In genomic region chr17:43581012-43581467, GRCm38 (mm10) we compare ENCODE assay signal across 8 mouse cellular contexts. TPM values are rescaled to one million over a fixed set of nuclear protein-coding genes. Genes with fewer than 3 reads are reported as not detected.
DNase-seq lines count a peak whose midpoint lies in the region; ATAC-seq and TF ChIP-seq lines count a peak whose summit lies in the region.

No protein-coding gene starts in this region.

- WGBS in hindbrain, postnatal 0 days, result 15% methylated on average over 8 of the region's 8 CpGs
- 33% methylated on average over 8 of the region's 8 CpGs for whole genome bisulfite sequencing in liver, embryonic 12.5 days (ENCODE audit: insufficient replicate concordance)

- TF ChIP-seq CTCF in left cerebral cortex, adult 2 months (IDR thresholded peaks at IDR 0.05), result no peak
- TF ChIP-seq CTCF in hindbrain, postnatal 0 days (IDR thresholded peaks at IDR 0.05; ENCODE audit: low read depth), result no peak

- H3K4me3 ChIP-seq in left cerebral cortex, adult 2 months, result no peak overlapping the region
- no peak overlapping the region for H3K4me3 ChIP-seq in hindbrain, postnatal 0 days (ENCODE audit: low read length)
- H3K4me3 ChIP-seq in liver, embryonic 12.5 days, result no peak overlapping the region

- ATAC-seq in hindbrain, postnatal 0 days, result peak; percentile 82
- ATAC-seq in liver, embryonic 12.5 days, result peak; percentile 44; the same call in 1 of the 2 replicates

- intact Hi-C loops in left cerebral cortex, postnatal 36 days (cut with DNase I), result no loop called here
- intact Hi-C loops in left cerebral cortex, adult 2 months (cut with DNase I), result no loop called here
- intact Hi-C loops in gastrocnemius, postnatal 14 days (cut with DNase I; ENCODE audit: low total_unique reads), result no loop called here

- DNase-seq in left cerebral cortex, postnatal 36 days (ENCODE audit: low spot score in 2 of 2), result peak; percentile 5 to 14
- no peak for DNase-seq in left cerebral cortex, adult 2 months (ENCODE audit: extremely low spot score in 1 of 2, low spot score in 2 of 2)
- DNase-seq in gastrocnemius, postnatal 14 days, result peak; percentile 39
- peak; percentile 57 for DNase-seq in hindbrain, postnatal 0 days (ENCODE audit: low spot score)
- DNase-seq in retina, postnatal 1 day, result peak; percentile 57
- DNase-seq in layer of hippocampus, adult 9-10 months (ENCODE audit: low spot score), result no peak
- no peak for DNase-seq in spleen, adult 12 weeks (ENCODE audit: low spot score)

- H3K36me3 ChIP-seq in hindbrain, postnatal 0 days (ENCODE audit: insufficient read depth, low read length), result no peaks in the 10 kb centered on the region
- H3K36me3 ChIP-seq in liver, embryonic 12.5 days, result no peaks in the 10 kb centered on the region

- H3K27ac ChIP-seq in left cerebral cortex, adult 2 months, result no peak overlapping the region
- H3K27ac ChIP-seq in hindbrain, postnatal 0 days, result peak overlapping the region; percentile 60; the same call in 1 of the 2 replicates
- no peak overlapping the region; the same call in 1 of the 2 replicates for H3K27ac ChIP-seq in liver, embryonic 12.5 days

- H3K27me3 ChIP-seq in hindbrain, postnatal 0 days (ENCODE audit: insufficient read depth, low read length), result no peaks in the 10 kb centered on the region
- no peaks in the 10 kb centered on the region for H3K27me3 ChIP-seq in liver, embryonic 12.5 days (replicated peaks)

- H3K4me1 ChIP-seq in hindbrain, postnatal 0 days (ENCODE audit: insufficient read depth, low read length), result peaks cover 4% of the 10 kb centered on the region; the same call in 1 of the 2 replicates
- H3K4me1 ChIP-seq in liver, embryonic 12.5 days, result peaks cover 6% of the 10 kb centered on the region; the same call in 1 of the 2 replicates

- H3K9me3 ChIP-seq in hindbrain, postnatal 0 days (ENCODE audit: low read length), result no peaks in the 10 kb centered on the region
- H3K9me3 ChIP-seq in liver, embryonic 12.5 days (replicated peaks), result no peaks in the 10 kb centered on the region

- peak overlapping the region; percentile 39 for H3K4me2 ChIP-seq in hindbrain, postnatal 0 days (ENCODE audit: low read depth, low read length)
- H3K4me2 ChIP-seq in liver, embryonic 12.5 days, result no peak overlapping the region

- 0 out of 2 replicates have a peak overlapping the region, but pooled peaks have one; percentile 9 for H3K9ac ChIP-seq in hindbrain, postnatal 0 days (replicated peaks; ENCODE audit: low read length)
- no peak overlapping the region for H3K9ac ChIP-seq in liver, embryonic 12.5 days

RNA-seq across cellular contexts. Expression of gene Pla2g7, which starts 13.1 kb away (rescaled TPM):
- total RNA-seq in left cerebral cortex, postnatal 36 days (2021), result 10 to 100 TPM; 72.1 to 86.8 TPM
- 10 to 100 TPM; 80.9 to 84.9 TPM for total RNA-seq in left cerebral cortex, adult 2 months (2021)
- total RNA-seq in gastrocnemius, postnatal 14 days (2021), result 10 to 100 TPM in 1 of 2 experiments, 1 to 10 TPM in 1; 8.2 to 10.0 TPM
- total RNA-seq in hindbrain, postnatal 0 days (2014; rRNA removed), result 114 and 115 TPM in 2 replicates
- 313 and 342 TPM in 2 replicates for polyA plus RNA-seq in hindbrain, postnatal 0 days (2015; fragmentation: Nextera tagmentation; extraction: Ambion mirVana)
- 3.6 TPM in 2 replicates for polyA plus RNA-seq in liver, embryonic 12.5 days (2016; fragmentation: Nextera tagmentation; extraction: Ambion mirVana)

RNA-seq across cellular contexts. Expression of gene Ankrd66, which starts 37.6 kb away (rescaled TPM):
- total RNA-seq in left cerebral cortex, postnatal 36 days (2021), result under 1 TPM in 1 of 2 experiments, not detected in 1; 0.32 TPM
- total RNA-seq in left cerebral cortex, adult 2 months (2021), result under 1 TPM; 0.26 to 0.27 TPM
- not detected for total RNA-seq in gastrocnemius, postnatal 14 days (2021)
- total RNA-seq in hindbrain, postnatal 0 days (2014; rRNA removed), result 0.10 TPM in 1 of 2 replicates, not detected in the other
- polyA plus RNA-seq in hindbrain, postnatal 0 days (2015; fragmentation: Nextera tagmentation; extraction: Ambion mirVana), result 1.2 and 1.9 TPM in 2 replicates
- not detected in 2 replicates for polyA plus RNA-seq in liver, embryonic 12.5 days (2016; fragmentation: Nextera tagmentation; extraction: Ambion mirVana)

RNA-seq across cellular contexts. Expression of gene Tdrd6, which starts 49.1 kb away (rescaled TPM):
- total RNA-seq in left cerebral cortex, postnatal 36 days (2021), result under 1 TPM; 0.29 to 0.49 TPM
- total RNA-seq in left cerebral cortex, adult 2 months (2021), result under 1 TPM; 0.48 to 0.94 TPM
- under 1 TPM in 1 of 2 experiments, not detected in 1; 0.04 TPM for total RNA-seq in gastrocnemius, postnatal 14 days (2021)
- 1.6 and 3.5 TPM in 2 replicates for total RNA-seq in hindbrain, postnatal 0 days (2014; rRNA removed)
- 0.43 and 0.79 TPM in 2 replicates for polyA plus RNA-seq in hindbrain, postnatal 0 days (2015; fragmentation: Nextera tagmentation; extraction: Ambion mirVana)
- not detected in 2 replicates for polyA plus RNA-seq in liver, embryonic 12.5 days (2016; fragmentation: Nextera tagmentation; extraction: Ambion mirVana)

Comparison
In these comparisons a context has a peak if more than half of its experiments do, and no peak if none do; other contexts are left out.
1. DNase-seq: peak in left cerebral cortex, postnatal 36 days (2 of 2), gastrocnemius, postnatal 14 days (single experiment), hindbrain, postnatal 0 days (single experiment) and retina, postnatal 1 day (single experiment); none in left cerebral cortex, adult 2 months (0 of 2), layer of hippocampus, adult 9-10 months (single experiment) and spleen, adult 12 weeks (single experiment).
2. RNA of gene Pla2g7, which starts 13.1 kb away (total RNA-seq): 114 to 115 TPM in hindbrain, postnatal 0 days, 72.1 to 86.8 TPM in left cerebral cortex, postnatal 36 days and 80.9 to 84.9 TPM in left cerebral cortex, adult 2 months; 8.2 to 10.0 TPM in gastrocnemius, postnatal 14 days; every median in the first group is over 4 times any median in the second.